Mouse (Mus musculus): ENCODE measurements around the gene Chrna10. TPM values are rescaled to one million over a fixed set of nuclear protein-coding genes. Genes with fewer than 3 reads are reported as not detected.

Gene Chrna10
- polyA plus RNA-seq (2014; fragmentation: Illumina TruSeq; extraction: RNeasy Lipid Tissue Mini Kit (QIAGEN cat#74804); ENCODE audit: low read depth, low replicate concordance), result not detected

DNA sequence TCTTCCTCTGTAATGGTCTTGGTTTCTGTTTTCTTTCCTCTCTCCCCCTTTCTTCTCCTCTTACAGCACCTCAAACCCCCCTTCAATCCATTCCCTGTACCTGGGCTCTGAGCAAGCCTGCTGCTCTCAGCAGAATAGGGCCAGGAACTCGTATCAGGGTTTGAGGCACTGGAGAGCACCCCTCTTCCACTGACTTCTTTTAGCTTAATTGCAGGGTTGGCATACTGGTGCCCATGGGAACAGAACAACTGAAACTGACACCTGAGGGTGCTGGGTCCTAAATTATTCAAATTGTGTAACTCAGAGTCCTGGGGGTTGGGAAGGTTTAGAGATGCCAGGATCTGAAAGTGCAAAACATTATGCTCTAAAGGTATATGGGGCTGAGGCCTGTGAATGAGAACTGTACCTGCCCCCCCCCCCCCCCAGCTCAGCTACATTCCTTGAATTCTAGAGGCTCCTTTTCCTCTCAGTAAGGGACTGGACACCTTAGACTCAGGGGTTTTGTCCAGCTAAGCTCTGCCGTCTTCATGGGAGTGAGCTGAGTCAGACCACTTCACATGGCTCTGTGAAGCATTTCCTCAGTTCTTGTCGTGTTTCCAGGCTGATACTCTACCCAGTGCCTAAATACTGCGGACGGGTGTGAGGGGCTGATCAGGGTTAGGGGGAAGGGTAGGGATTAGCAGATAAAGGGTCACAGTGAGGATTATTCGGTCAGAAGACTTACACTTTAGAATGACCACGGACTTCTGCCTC lies at the start of gene Chrna10:
Gene Chrna10 (minus strand): TSS at position 250 of the 753 bp plus-strand sequence.

DNA sequence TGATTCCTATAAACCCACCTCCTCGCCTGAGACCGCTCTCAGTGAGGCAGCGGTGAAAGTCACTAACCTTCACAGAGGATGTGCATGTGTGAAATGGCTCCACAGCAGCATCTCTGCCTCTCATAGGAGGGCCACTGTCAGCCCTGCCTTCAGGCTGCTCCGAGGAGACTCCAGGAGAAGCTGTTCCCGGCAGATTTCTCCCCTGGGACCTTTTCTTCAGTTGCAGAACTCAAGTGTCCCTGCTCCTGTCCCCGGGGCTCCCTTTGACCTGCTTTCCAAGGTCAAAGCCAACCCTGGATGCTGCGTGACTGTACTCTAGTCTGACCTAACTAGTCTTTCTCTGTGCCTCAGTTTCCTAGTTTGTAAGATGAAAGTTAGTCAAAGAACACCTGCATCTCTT lies 7.5 kb downstream of the Chrna10 start, which contains the start of gene Art5:
Gene Art5 (minus strand): TSS at position 319 of the 400 bp plus-strand sequence.

DNA sequence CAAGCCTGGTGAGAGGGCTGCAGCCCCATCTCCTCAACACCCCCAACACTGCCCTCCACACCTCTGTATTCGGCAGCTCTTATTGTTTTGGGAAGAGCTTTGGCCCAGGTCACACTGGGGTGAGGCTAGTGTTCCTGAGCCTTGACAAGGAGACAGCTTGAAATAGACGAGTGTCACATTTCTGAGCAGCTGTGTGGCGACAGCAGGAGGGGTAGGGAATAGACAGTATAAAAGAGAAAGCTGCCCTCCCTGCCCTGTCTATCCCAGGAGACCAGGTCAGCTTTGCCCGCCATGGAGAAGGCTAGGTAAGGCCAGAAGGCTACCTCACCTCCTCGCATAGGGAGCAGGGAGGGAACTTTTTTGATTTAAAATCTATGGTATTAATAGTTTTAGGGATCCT lies 15.1 kb downstream of the Chrna10 start, which contains the start of gene Art1:
Gene Art1 (plus strand): TSS at position 257 of the 400 bp plus-strand sequence.

DNA sequence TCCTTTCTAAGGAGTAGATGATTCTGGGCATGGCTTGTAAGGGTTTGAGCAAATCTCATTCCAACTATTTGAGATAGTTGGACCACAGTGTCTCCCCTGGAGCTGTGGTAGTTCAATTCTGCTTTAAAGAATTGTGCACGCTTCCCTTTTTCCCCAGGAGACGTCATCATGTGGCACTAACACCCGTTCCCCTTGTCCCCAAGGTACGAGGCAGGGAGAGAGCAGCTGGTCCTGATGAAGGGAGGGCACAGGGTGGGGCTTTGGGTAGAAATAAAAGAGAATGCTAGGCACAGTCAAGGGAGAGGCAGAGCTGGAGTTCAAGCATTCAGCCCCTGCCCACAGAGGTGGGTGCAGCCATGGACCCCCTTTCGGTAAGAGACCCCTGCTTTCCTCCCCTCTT lies 33.8 kb downstream of the Chrna10 start, which contains the start of gene Trpc2:
Gene Trpc2 (plus strand): TSS at position 301 of the 400 bp plus-strand sequence.

DNA sequence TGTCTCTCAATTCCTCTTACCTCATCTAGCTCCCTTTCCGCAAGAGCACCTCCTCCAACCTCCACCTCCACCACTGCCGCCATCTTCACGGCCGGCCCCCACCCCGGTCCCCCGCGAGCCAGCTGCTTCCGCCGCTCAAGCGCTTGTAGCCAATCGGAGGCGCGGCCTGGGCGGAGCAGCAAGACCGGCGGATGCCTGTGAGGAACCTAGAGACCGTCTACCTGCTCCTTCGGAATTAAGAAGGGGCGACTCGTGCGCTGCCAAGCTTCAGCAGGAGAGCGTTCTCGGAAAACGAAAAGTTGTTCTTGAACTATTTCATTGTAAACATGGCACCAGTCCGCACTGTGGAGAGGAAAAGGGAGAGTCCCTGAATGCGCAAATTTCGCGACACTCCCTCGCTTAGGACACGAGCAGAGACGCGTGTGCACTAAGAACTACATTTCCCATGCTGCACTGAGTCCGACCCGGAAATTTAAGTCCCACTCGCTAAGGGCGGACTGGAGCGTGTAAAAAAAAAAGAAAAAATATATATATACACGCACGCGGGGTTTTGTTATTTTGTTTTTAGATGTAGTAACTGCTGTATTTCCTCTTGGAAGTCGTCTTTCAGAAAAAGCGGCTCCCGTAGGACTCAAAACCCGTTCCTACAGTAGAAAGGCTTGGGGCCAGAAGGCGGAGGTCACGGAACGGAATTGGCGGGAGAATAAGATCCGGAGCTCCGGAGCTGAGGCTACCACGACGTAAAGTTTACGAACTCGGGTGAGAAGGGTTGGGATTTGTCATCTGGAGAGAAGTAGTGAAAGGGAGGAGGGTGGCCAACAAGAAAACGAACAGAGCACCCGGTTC lies 51.4 kb downstream of the Chrna10 start, which contains the start of the genes Rnf121, Xndc1 and Xntrpc:
Gene Rnf121 (minus strand): TSS at position 424 of the 846 bp plus-strand sequence.
Gene Xndc1 (plus strand): TSS at position 466 of the 846 bp plus-strand sequence.
Gene Xntrpc (plus strand): TSS at position 668 of the 846 bp plus-strand sequence.

Other genes with a start within 250 kb of the Chrna10 start
- gene Folr1, start 246.0 kb downstream of the Chrna10 start, polyA plus RNA-seq (2014; fragmentation: Illumina TruSeq; extraction: RNeasy Lipid Tissue Mini Kit (QIAGEN cat#74804); ENCODE audit: low read depth, low replicate concordance), result not detected
- gene Lamtor1, start 210.9 kb downstream of the Chrna10 start, polyA plus RNA-seq (2014; fragmentation: Illumina TruSeq; extraction: RNeasy Lipid Tissue Mini Kit (QIAGEN cat#74804); ENCODE audit: low read depth, low replicate concordance), result 158 TPM
- not detected for gene Tomt, start 210.5 kb downstream of the Chrna10 start, polyA plus RNA-seq (2014; fragmentation: Illumina TruSeq; extraction: RNeasy Lipid Tissue Mini Kit (QIAGEN cat#74804); ENCODE audit: low read depth, low replicate concordance)
- 4.9 TPM for gene Lrrc51, start 182.9 kb downstream of the Chrna10 start, polyA plus RNA-seq (2014; fragmentation: Illumina TruSeq; extraction: RNeasy Lipid Tissue Mini Kit (QIAGEN cat#74804); ENCODE audit: low read depth, low replicate concordance)
- gene Numa1, start 182.7 kb downstream of the Chrna10 start, polyA plus RNA-seq (2014; fragmentation: Illumina TruSeq; extraction: RNeasy Lipid Tissue Mini Kit (QIAGEN cat#74804); ENCODE audit: low read depth, low replicate concordance), result 72.8 TPM
- gene Il18bp, start 98.1 kb downstream of the Chrna10 start, polyA plus RNA-seq (2014; fragmentation: Illumina TruSeq; extraction: RNeasy Lipid Tissue Mini Kit (QIAGEN cat#74804); ENCODE audit: low read depth, low replicate concordance), result 10.1 TPM
- gene Rnf121, start 51.4 kb downstream of the Chrna10 start, polyA plus RNA-seq (2014; fragmentation: Illumina TruSeq; extraction: RNeasy Lipid Tissue Mini Kit (QIAGEN cat#74804); ENCODE audit: low read depth, low replicate concordance), result 22.1 TPM
- gene Xndc1, start 51.3 kb downstream of the Chrna10 start, polyA plus RNA-seq (2014; fragmentation: Illumina TruSeq; extraction: RNeasy Lipid Tissue Mini Kit (QIAGEN cat#74804); ENCODE audit: low read depth, low replicate concordance), result 12.8 TPM
- gene Xntrpc, start 51.1 kb downstream of the Chrna10 start, polyA plus RNA-seq (2014; fragmentation: Illumina TruSeq; extraction: RNeasy Lipid Tissue Mini Kit (QIAGEN cat#74804); ENCODE audit: low read depth, low replicate concordance), result 2.4 TPM
- not detected for gene Trpc2, start 33.7 kb downstream of the Chrna10 start, polyA plus RNA-seq (2014; fragmentation: Illumina TruSeq; extraction: RNeasy Lipid Tissue Mini Kit (QIAGEN cat#74804); ENCODE audit: low read depth, low replicate concordance)
- gene Art1, start 15.1 kb downstream of the Chrna10 start, polyA plus RNA-seq (2014; fragmentation: Illumina TruSeq; extraction: RNeasy Lipid Tissue Mini Kit (QIAGEN cat#74804); ENCODE audit: low read depth, low replicate concordance), result 249 TPM
- gene Art5, start 7.3 kb downstream of the Chrna10 start, polyA plus RNA-seq (2014; fragmentation: Illumina TruSeq; extraction: RNeasy Lipid Tissue Mini Kit (QIAGEN cat#74804); ENCODE audit: low read depth, low replicate concordance), result 31.9 TPM
- gene Nup98, start 93.3 kb upstream of the Chrna10 start, polyA plus RNA-seq (2014; fragmentation: Illumina TruSeq; extraction: RNeasy Lipid Tissue Mini Kit (QIAGEN cat#74804); ENCODE audit: low read depth, low replicate concordance), result 17.3 TPM
- gene Pgap2, start 93.4 kb upstream of the Chrna10 start, polyA plus RNA-seq (2014; fragmentation: Illumina TruSeq; extraction: RNeasy Lipid Tissue Mini Kit (QIAGEN cat#74804); ENCODE audit: low read depth, low replicate concordance), result 72.1 TPM
- 22.6 TPM for gene Rhog, start 139.2 kb upstream of the Chrna10 start, polyA plus RNA-seq (2014; fragmentation: Illumina TruSeq; extraction: RNeasy Lipid Tissue Mini Kit (QIAGEN cat#74804); ENCODE audit: low read depth, low replicate concordance)
- 14.8 TPM for gene Stim1, start 151.0 kb upstream of the Chrna10 start, polyA plus RNA-seq (2014; fragmentation: Illumina TruSeq; extraction: RNeasy Lipid Tissue Mini Kit (QIAGEN cat#74804); ENCODE audit: low read depth, low replicate concordance)